Mouse (Mus musculus): ENCODE results near the gene Dcst2. TPM values are rescaled to one million over a fixed set of nuclear protein-coding genes. Genes with fewer than 3 reads are reported as not detected.
A peak's percentile ranks its signal among the peaks of the same experiment; 100 is the strongest.

Dcst2 gene
- total RNA-seq, 2 experiments from 2014 or later: not detected

GRCm38 (mm10) chr3:89355512-89355902 lies 6.3 kb upstream of the Dcst2 start:
- ATAC-seq (replicated peaks; ENCODE audit: poor library complexity, severe bottlenecking): no peak

- no peak for ATAC-seq (replicated peaks; ENCODE audit: poor library complexity, severe bottlenecking)
Measured at GRCm38 (mm10) chr3:89356029-89356428, 5.7 kb upstream of the Dcst2 start.

GRCm38 (mm10) chr3:89359630-89360029 lies 2.1 kb upstream of the Dcst2 start:
- 0 out of 2 replicates have a peak, but pooled peaks have one; percentile 1 for ATAC-seq (replicated peaks; ENCODE audit: poor library complexity, severe bottlenecking)

GRCm38 (mm10) chr3:89360237-89360636 lies 1.5 kb upstream of the Dcst2 start:
- peak; percentile 76 for ATAC-seq (replicated peaks; ENCODE audit: poor library complexity, severe bottlenecking)

- no peak for ATAC-seq (replicated peaks; ENCODE audit: poor library complexity, severe bottlenecking)
Measured at GRCm38 (mm10) chr3:89364631-89365030, 2.9 kb downstream of the Dcst2 start.

- no peak for ATAC-seq (replicated peaks; ENCODE audit: poor library complexity, severe bottlenecking)
Measured at GRCm38 (mm10) chr3:89365153-89365485, 3.3 kb downstream of the Dcst2 start, which contains the start of gene Dcst1. Gene Dcst1 (minus strand): TSS chr3:89365253.

- no peak for ATAC-seq (replicated peaks; ENCODE audit: poor library complexity, severe bottlenecking)
Measured at GRCm38 (mm10) chr3:89365486-89366414, 4.0 kb downstream of the Dcst2 start.

GRCm38 (mm10) chr3:89367338-89367737 lies 5.6 kb downstream of the Dcst2 start:
- no peak for ATAC-seq (replicated peaks; ENCODE audit: poor library complexity, severe bottlenecking)

- no peak for ATAC-seq (replicated peaks; ENCODE audit: poor library complexity, severe bottlenecking)
Measured at GRCm38 (mm10) chr3:89373581-89374231, 11.9 kb downstream of the Dcst2 start.

GRCm38 (mm10) chr3:89377831-89378230 lies 16.1 kb downstream of the Dcst2 start:
- no peak for ATAC-seq (replicated peaks; ENCODE audit: poor library complexity, severe bottlenecking)

GRCm38 (mm10) chr3:89378394-89379067 lies 16.8 kb downstream of the Dcst2 start:
- ATAC-seq (replicated peaks; ENCODE audit: poor library complexity, severe bottlenecking): peak; percentile 78

GRCm38 (mm10) chr3:89379388-89380131 lies 17.8 kb downstream of the Dcst2 start:
- no peak for ATAC-seq (replicated peaks; ENCODE audit: poor library complexity, severe bottlenecking)

- no peak for ATAC-seq (replicated peaks; ENCODE audit: poor library complexity, severe bottlenecking)
Measured at GRCm38 (mm10) chr3:89380291-89380690, 18.5 kb downstream of the Dcst2 start.

- ATAC-seq (replicated peaks; ENCODE audit: poor library complexity, severe bottlenecking): no peak
Measured at GRCm38 (mm10) chr3:89380711-89381110, 18.9 kb downstream of the Dcst2 start.

GRCm38 (mm10) chr3:89381233-89381632 lies 19.5 kb downstream of the Dcst2 start:
- ATAC-seq (replicated peaks; ENCODE audit: poor library complexity, severe bottlenecking): no peak

GRCm38 (mm10) chr3:89382033-89382882 lies 20.5 kb downstream of the Dcst2 start:
- no peak for ATAC-seq (replicated peaks; ENCODE audit: poor library complexity, severe bottlenecking)

- no peak for ATAC-seq (replicated peaks; ENCODE audit: poor library complexity, severe bottlenecking)
Measured at GRCm38 (mm10) chr3:89382950-89383349, 21.2 kb downstream of the Dcst2 start.

- no peak for ATAC-seq (replicated peaks; ENCODE audit: poor library complexity, severe bottlenecking)
Measured at GRCm38 (mm10) chr3:89383651-89384255, 22.0 kb downstream of the Dcst2 start.

Data from granulocyte monocyte progenitor cell, adult 5-6 weeks (primary cell).